ENCODE assay signal across 8 mouse cellular contexts in the genomic region with DNA sequence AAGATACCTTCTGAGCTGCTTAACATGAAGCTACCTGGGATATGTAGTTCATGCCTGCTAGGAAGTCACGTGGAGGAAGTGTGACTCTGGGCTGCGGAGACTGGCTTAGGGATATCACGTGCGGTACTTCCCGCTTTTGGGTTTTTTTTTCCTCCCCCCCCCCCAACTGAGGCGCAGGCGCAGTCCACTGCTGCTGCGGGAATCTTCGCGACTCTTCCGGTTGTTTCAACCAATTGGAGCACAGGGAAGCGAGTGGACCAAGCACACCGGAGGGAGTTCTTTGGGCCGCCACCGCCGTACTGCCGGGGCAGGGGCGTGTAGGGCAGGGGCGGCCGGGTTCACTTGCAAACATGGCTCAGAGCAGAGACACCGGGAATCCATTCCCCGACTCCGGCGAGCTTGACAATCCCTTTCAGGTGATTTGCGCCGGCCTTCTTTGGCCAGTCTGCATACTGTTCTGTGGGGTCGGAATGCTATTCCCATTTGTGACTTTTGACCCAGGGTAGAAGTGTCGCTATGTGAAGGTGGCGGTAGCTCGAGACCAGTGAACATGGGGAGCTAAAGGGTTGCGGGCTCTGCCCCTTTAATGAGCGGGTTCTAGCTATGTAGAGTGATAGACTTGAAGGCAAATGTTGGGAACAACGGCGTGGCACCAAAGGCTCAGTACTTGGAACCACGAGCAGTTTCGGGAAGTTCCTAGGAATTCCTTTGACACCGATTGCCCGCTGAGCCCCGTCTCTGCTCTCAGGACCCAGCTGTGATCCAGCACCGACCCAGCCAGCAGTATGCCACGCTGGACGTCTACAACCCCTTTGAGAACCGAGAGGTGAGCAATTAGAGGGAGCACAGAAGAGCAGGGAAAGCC. TPM values are rescaled to one million over a fixed set of nuclear protein-coding genes. Genes with fewer than 3 reads are reported as not detected.
A peak's percentile ranks its signal among the peaks of the same experiment; 100 is the strongest.
DNase-seq lines count a peak whose midpoint lies in the region; ATAC-seq and TF ChIP-seq lines count a peak whose summit lies in the region.

Gene Scamp3, plus strand, starts transcription at position 232 of the 865 bp plus-strand sequence.

- H3K9me3 ChIP-seq in heart, embryonic 12.5 days (replicated peaks): no peaks in the 10 kb centered on the region
- no peaks in the 10 kb centered on the region for H3K9me3 ChIP-seq in kidney, postnatal 0 days (replicated peaks; ENCODE audit: low read length)
- no peaks in the 10 kb centered on the region for H3K9me3 ChIP-seq in liver, embryonic 11.5 days (ENCODE audit: control insufficient read depth, low read length)
- no peaks in the 10 kb centered on the region for H3K9me3 ChIP-seq in stomach, embryonic 14.5 days (ENCODE audit: control insufficient read depth, low read depth, low read length)

- peak within 1 kb of the TSS; percentile 65 for H3K4me3 ChIP-seq in heart, embryonic 12.5 days
- peak within 1 kb of the TSS; percentile 68 for H3K4me3 ChIP-seq in kidney, postnatal 0 days (replicated peaks; ENCODE audit: low read depth, low read length)
- H3K4me3 ChIP-seq in liver, embryonic 11.5 days (ENCODE audit: low read depth, low read length): peak within 1 kb of the TSS; percentile 84
- H3K4me3 ChIP-seq in stomach, embryonic 14.5 days (ENCODE audit: low read depth, low read length): peak within 1 kb of the TSS; percentile 73

- H3K4me2 ChIP-seq in heart, embryonic 12.5 days: peak within 1 kb of the TSS; percentile 81
- H3K4me2 ChIP-seq in kidney, postnatal 0 days (ENCODE audit: low read length): peak within 1 kb of the TSS; percentile 79
- peak within 1 kb of the TSS; percentile 76 for H3K4me2 ChIP-seq in liver, embryonic 11.5 days
- peak within 1 kb of the TSS; percentile 82 for H3K4me2 ChIP-seq in stomach, embryonic 14.5 days (replicated peaks; ENCODE audit: low read depth, low read length)

- no peaks in the 10 kb centered on the region for H3K27me3 ChIP-seq in heart, embryonic 12.5 days (replicated peaks)
- no peaks in the 10 kb centered on the region for H3K27me3 ChIP-seq in kidney, postnatal 0 days (ENCODE audit: insufficient read depth, low read length)
- no peaks in the 10 kb centered on the region for H3K27me3 ChIP-seq in liver, embryonic 11.5 days (replicated peaks; ENCODE audit: control insufficient read depth, insufficient read depth, low read length)
- no peaks in the 10 kb centered on the region for H3K27me3 ChIP-seq in stomach, embryonic 14.5 days (ENCODE audit: control insufficient read depth, insufficient read depth, low read length)

- H3K9ac ChIP-seq in heart, embryonic 12.5 days: peak within 1 kb of the TSS; percentile 80
- H3K9ac ChIP-seq in kidney, postnatal 0 days (ENCODE audit: low read depth, low read length): peak within 1 kb of the TSS; percentile 76
- peak within 1 kb of the TSS; percentile 90 for H3K9ac ChIP-seq in liver, embryonic 11.5 days (ENCODE audit: low read depth, low read length)
- H3K9ac ChIP-seq in stomach, embryonic 14.5 days (replicated peaks; ENCODE audit: low read depth, low read length): peak within 1 kb of the TSS; percentile 86

- H3K27ac ChIP-seq in heart, embryonic 12.5 days (ENCODE audit: poor library complexity, severe bottlenecking): peak within 1 kb of the TSS; percentile 59
- peak within 1 kb of the TSS; percentile 82 for H3K27ac ChIP-seq in kidney, postnatal 0 days
- H3K27ac ChIP-seq in liver, embryonic 11.5 days (ENCODE audit: low read depth, low read length): peak within 1 kb of the TSS; percentile 75
- H3K27ac ChIP-seq in stomach, embryonic 14.5 days (ENCODE audit: low read length): peak within 1 kb of the TSS; percentile 66; the same call in 1 of the 2 replicates

- no peak for TF ChIP-seq CTCF in kidney, postnatal 0 days (IDR thresholded peaks at IDR 0.05; ENCODE audit: low read depth)

- H3K36me3 ChIP-seq in heart, embryonic 12.5 days: peaks cover 77% of the 10 kb centered on the region
- peaks cover 58% of the 10 kb centered on the region for H3K36me3 ChIP-seq in kidney, postnatal 0 days (ENCODE audit: insufficient read depth, low read length)
- peaks cover 66% of the 10 kb centered on the region for H3K36me3 ChIP-seq in liver, embryonic 11.5 days (ENCODE audit: control insufficient read depth, insufficient read depth, low read length)
- peaks cover 65% of the 10 kb centered on the region for H3K36me3 ChIP-seq in stomach, embryonic 14.5 days (ENCODE audit: control insufficient read depth, insufficient read depth, low read length)

- H3K4me1 ChIP-seq in heart, embryonic 12.5 days (replicated peaks): peaks cover 12% of the 10 kb centered on the region
- H3K4me1 ChIP-seq in kidney, postnatal 0 days (replicated peaks; ENCODE audit: insufficient read depth, low read length): 0 out of 2 replicates have a peak, but pooled peaks cover 3% of the 10 kb centered on the region
- H3K4me1 ChIP-seq in liver, embryonic 11.5 days (replicated peaks; ENCODE audit: control insufficient read depth, insufficient read depth, low read length): peaks cover 18% of the 10 kb centered on the region
- peaks cover 6% of the 10 kb centered on the region; the same call in 1 of the 2 replicates for H3K4me1 ChIP-seq in stomach, embryonic 14.5 days (ENCODE audit: control insufficient read depth, insufficient read depth, low read length)

- under 1% methylated on average over 43 of the region's 43 CpGs for WGBS in heart, embryonic 12.5 days
- WGBS in kidney, postnatal 0 days: under 1% methylated on average over 43 of the region's 43 CpGs
- WGBS in liver, embryonic 11.5 days: under 1% methylated on average over 43 of the region's 43 CpGs
- WGBS in stomach, embryonic 14.5 days: under 1% methylated on average over 43 of the region's 43 CpGs

- peak; percentile 98 for DNase-seq in CD4-positive helper T cell, adult 2 months (ENCODE audit: low read depth, low spot score)
- DNase-seq in brain, embryonic 18.5 days (ENCODE audit: low read depth, low spot score): peak; percentile 96
- DNase-seq in kidney, postnatal 0 days (ENCODE audit: low spot score): peak; percentile 97
- DNase-seq in liver, embryonic 11.5 days (ENCODE audit: low spot score): peak; percentile 93
- peak; percentile 97 for DNase-seq in naive thymus-derived CD4-positive, alpha-beta T cell, adult 2 months (ENCODE audit: low read depth)

- ATAC-seq in erythroid progenitor cell, adult 5-6 weeks (replicated peaks; ENCODE audit: low FRiP score, poor library complexity, severe bottlenecking): peak; percentile 93
- ATAC-seq in heart, embryonic 12.5 days (ENCODE audit: insufficient number of reproducible peaks, low FRiP score): peak; percentile 93
- peak; percentile 94 for ATAC-seq in kidney, postnatal 0 days (replicated peaks; ENCODE audit: low FRiP score, low read depth)
- ATAC-seq in liver, embryonic 11.5 days (replicated peaks; ENCODE audit: low FRiP score): peak; percentile 92
- peak; percentile 95 for ATAC-seq in stomach, embryonic 14.5 days (ENCODE audit: insufficient number of reproducible peaks, insufficient read depth, low FRiP score, low read depth)

RNA-seq across cellular contexts. Expression of gene Scamp3, which starts in this region (rescaled TPM):
- 19.3 and 33.9 TPM in 2 replicates for total RNA-seq in erythroid progenitor cell, adult 5-6 weeks (2015; ENCODE audit: low replicate concordance)
- total RNA-seq in erythroid progenitor cell, adult 5-6 weeks (2017; ENCODE audit: low replicate concordance): 3.6 and 8.0 TPM in 2 replicates
- polyA plus RNA-seq in heart, embryonic 12.5 days (2016; fragmentation: Nextera tagmentation; extraction: Ambion mirVana): 88.8 and 92.5 TPM in 2 replicates
- 107 and 115 TPM in 2 replicates for polyA plus RNA-seq in kidney, postnatal 0 days (2015; fragmentation: Nextera tagmentation; extraction: Ambion mirVana)
- polyA plus RNA-seq in liver, embryonic 11.5 days (2014; fragmentation: Nextera tagmentation; extraction: Ambion mirVana): 110 and 116 TPM in 2 replicates
- 92.9 and 95.1 TPM in 2 replicates for polyA plus RNA-seq in stomach, embryonic 14.5 days (2014; fragmentation: Nextera tagmentation; extraction: Ambion mirVana)

Comparison
In these comparisons a context has a peak if more than half of its experiments do, and no peak if none do; other contexts are left out.
1. Peak in every context shown above with its lines: DNase-seq, ATAC-seq, H3K4me3 ChIP-seq and H3K27ac ChIP-seq.